Mouse (Mus musculus) MEL (cell line): ENCODE measurements at regions not wholly inside any gene's neighbourhood (a gene's known extent, or its start where the extent isn't known, plus 50 kb on each side); places are given as distances from the start of the nearest gene placed in this dataset.
"Not testable (repeated sequence)": the region's sequence is repeated elsewhere in the genome, so short reads cannot be mapped to it uniquely, and the experiment has no call there.

Experiments
- CHD1 ChIP-seq: IDR thresholded peaks from 2 replicates; pipeline ENCODE4 v1.6.1; 2012; ENCODE audit warnings: low read depth, mild to moderate bottlenecking, inconsistent platforms, low read length, improper control_type of control experiment
- CTCF ChIP-seq, 3 experiments: IDR thresholded peaks in 2 of 3; conservative IDR thresholded peaks in 1 of 3; 2 replicates each; pipeline ENCODE4 v1.5.1; 2011 to 2012; ENCODE audit warnings: low read length in 3 of 3, low read depth in 2 of 3, mild to moderate bottlenecking in 2 of 3, improper control_type of control experiment in 1 of 3, inconsistent platforms in 1 of 3, mixed read lengths in 1 of 3, moderate library complexity in 1 of 3; ENCODE audit not compliant: control insufficient read depth in 1 of 3, insufficient read depth in 1 of 3, poor library complexity in 1 of 3, severe bottlenecking in 1 of 3
- EP300 ChIP-seq, 2 experiments: IDR thresholded peaks; 2 replicates each; pipeline ENCODE4 v1.6.1; 2011; ENCODE audit warnings: improper control_type of control experiment in 2 of 2, low read length in 2 of 2, low read depth in 1 of 2, mild to moderate bottlenecking in 1 of 2
- MAZ ChIP-seq: IDR thresholded peaks from 2 replicates; pipeline ENCODE4 v1.6.1; 2012; ENCODE audit warnings: low read depth, mild to moderate bottlenecking, inconsistent platforms, low read length, improper control_type of control experiment
- MYC ChIP-seq: IDR thresholded peaks from 2 replicates; pipeline ENCODE4 v1.6.1; 2011; ENCODE audit warnings: low read depth, mild to moderate bottlenecking, low read length, improper control_type of control experiment, moderate library complexity
- POLR2A ChIP-seq, 2 experiments: IDR thresholded peaks; 2 replicates each; pipeline ENCODE4 v1.6.1; 2011 to 2012; ENCODE audit warnings: low read length in 2 of 2, mild to moderate bottlenecking in 2 of 2, control low read depth in 1 of 2, improper control_type of control experiment in 1 of 2, low read depth in 1 of 2, moderate library complexity in 1 of 2; ENCODE audit not compliant: control insufficient read depth in 1 of 2, insufficient read depth in 1 of 2, poor library complexity in 1 of 2
- POLR2AphosphoS2 ChIP-seq: IDR thresholded peaks from 2 replicates; pipeline ENCODE4 v1.6.1; 2011; ENCODE audit warnings: low read length, improper control_type of control experiment
- USF1 ChIP-seq: IDR thresholded peaks from 2 replicates; pipeline ENCODE4 v1.6.1; 2014; ENCODE audit warnings: low read depth, mild to moderate bottlenecking, inconsistent platforms, low read length, improper control_type of control experiment, moderate library complexity
- ZKSCAN1 ChIP-seq: IDR thresholded peaks from 2 replicates; pipeline ENCODE4 v1.6.1; 2012; ENCODE audit warnings: low read depth, mild to moderate bottlenecking, inconsistent platforms, low read length, improper control_type of control experiment, moderate library complexity
- ZNF384 ChIP-seq: IDR thresholded peaks from 2 replicates; pipeline ENCODE4 v1.6.1; 2012; ENCODE audit warnings: low read depth, mild to moderate bottlenecking, inconsistent platforms, low read length, improper control_type of control experiment

GRCm38 (mm10) chr14:53339167-53339566, 843.6 kb upstream of the Olfr1507 start:
- not testable (repeated sequence) for TF ChIP-seq CTCF (IDR thresholded peaks at IDR 0.05 in 2 of 3, conservative IDR thresholded peaks at IDR 0.05 in 1 of 3; ENCODE audit: control insufficient read depth in 1 of 3, insufficient read depth in 1 of 3, low read depth in 2 of 3, low read length in 3 of 3, poor library complexity in 1 of 3, severe bottlenecking in 1 of 3); POLR2A (IDR thresholded peaks at IDR 0.05; ENCODE audit: control insufficient read depth in 1 of 2, insufficient read depth in 1 of 2, low read depth in 1 of 2, low read length in 2 of 2, poor library complexity in 1 of 2); ZNF384; MAZ; POLR2AphosphoS2; ZKSCAN1; CHD1; USF1; MYC; EP300 (IDR thresholded peaks at IDR 0.05; ENCODE audit: low read depth in 1 of 2, low read length in 2 of 2)
